Mouse (Mus musculus) T-helper 1 cell (primary cell): ENCODE data around the gene Ttyh3.

Experiments used
- in situ Hi-C: fragments of 300-600 bp; cut with MboI, MseI; formaldehyde crosslinking; loops from one replicate; pipeline ENCODE4 v1.15.1; 2025; ENCODE audit warnings: high pct_unique_total_duplicates

Ttyh3 gene

DNA sequence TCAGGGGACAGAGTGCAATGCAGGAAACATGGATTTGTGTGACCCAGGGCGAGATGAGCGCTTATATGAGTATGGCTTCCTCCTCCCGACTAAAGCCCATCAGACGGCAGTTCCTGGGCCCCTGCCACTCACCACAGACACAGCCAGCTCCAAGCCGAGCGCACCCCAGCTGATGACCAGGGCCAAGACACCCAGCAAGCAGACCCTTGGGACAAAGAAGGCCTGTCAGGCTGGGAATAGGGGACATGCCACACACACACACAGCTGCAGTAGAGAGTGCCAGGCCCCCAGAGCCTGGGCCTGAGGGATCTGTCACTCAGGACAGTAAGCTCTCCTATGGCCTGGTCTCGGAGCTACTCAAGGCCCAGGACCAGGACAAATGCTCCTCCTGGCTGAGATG is 15.4 kb downstream of the Ttyh3 start:
- in situ Hi-C loops, result loop anchor here (5.0 kb wide), 1 partner anchor 91 kb away; no protein-coding TSS in a partner anchor

DNA sequence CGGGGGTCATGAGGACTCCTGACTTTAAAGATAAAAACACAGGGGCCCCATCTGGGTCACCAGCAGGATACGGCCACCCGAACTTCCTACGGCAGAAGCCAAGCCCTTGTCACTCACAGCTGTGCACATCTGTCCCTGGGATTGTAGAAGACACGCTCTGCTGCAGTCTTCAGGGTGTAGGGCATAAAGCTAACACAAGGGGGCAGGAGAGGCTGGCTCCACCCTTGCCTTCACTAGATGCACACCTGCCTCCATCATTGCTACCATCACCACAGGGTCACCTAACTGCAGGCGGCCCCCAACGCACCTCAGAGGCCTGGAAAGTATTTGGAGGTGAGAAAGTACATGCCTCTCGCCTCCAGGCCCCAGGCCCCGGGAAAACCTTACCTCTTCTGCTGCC is 19.8 kb downstream of the Ttyh3 start:
- in situ Hi-C loops, result no loop called here

DNA sequence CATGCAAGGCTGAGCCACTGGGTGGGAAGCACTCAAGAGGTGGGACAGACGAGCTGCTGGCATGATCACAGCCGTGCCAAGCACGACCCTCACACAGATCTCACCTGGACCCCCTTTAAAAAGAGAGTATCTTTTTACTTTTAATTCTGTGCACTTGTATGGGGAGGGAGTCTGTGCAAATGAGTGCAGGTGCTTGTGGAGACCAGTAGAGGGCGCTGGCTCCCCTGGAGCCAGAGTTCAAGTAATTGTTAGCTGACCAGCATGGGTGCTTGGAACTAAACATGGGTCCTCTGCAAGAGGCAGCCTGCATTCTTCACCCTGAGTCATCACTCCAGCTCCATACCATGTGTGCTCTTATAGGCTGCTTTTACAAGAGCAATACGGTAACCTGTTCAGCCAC is 21.3 kb downstream of the Ttyh3 start:
- in situ Hi-C loops, result no loop called here

DNA sequence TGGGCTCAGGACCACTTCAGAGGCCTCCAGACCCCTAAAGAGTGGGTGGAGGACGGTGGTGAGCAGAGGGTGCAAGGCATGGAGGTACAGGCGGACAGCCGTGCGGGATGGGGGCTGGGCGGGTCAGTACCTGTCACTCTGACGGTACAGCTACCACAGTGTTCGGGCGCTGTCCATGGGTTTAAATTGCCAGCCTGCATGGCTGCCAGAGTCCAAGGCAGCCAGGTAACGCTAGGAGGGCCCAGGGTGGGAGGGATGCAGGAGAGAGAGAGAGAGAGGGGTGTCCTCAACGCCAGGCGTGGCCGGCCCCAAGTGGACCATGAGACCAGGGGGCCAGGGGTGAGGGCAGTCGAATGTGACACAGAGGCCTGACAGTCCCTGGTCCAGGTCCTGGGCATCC is 23.9 kb downstream of the Ttyh3 start:
- in situ Hi-C loops, result no loop called here

DNA sequence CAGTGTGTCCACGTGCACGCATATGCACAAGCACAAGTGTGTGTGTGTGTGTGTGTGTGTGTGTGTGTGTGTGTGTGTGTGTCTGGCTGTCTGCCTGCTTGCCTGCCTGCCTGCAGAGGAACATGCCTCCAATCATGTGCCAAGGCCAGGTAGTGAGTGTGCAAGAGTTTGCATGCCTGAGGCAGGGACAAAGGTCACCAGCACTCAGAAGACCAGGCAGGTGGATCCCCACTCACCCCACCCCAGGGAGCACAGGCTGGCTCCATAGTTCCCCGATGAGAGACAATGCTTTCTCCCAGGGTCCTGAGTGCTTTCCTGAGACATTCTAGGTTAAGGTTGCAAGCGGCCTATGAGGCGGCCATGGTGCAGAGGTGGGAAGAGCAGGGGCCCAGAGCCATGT is 24.6 kb downstream of the Ttyh3 start:
- in situ Hi-C loops, result no loop called here

DNA sequence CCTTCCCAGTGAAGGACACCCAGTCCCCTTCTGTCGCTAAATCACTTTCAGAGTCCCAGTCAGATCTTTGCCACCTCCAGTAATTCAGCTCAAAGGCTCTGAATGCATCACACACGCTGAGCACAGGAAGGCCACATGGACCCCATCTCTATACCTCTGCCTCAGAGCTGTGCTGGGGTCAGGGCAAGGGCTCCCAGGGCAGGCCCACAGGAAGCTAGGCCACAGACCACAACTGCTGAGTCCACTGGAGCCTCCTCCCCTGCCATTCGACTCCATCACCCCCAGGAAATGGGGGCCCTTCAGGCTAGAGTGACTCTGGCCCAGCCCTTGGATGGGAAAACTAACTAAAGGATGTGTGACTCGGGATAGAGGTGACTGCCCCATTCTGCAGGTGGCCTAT is 25.0 kb downstream of the Ttyh3 start:
- in situ Hi-C loops, result no loop called here

DNA sequence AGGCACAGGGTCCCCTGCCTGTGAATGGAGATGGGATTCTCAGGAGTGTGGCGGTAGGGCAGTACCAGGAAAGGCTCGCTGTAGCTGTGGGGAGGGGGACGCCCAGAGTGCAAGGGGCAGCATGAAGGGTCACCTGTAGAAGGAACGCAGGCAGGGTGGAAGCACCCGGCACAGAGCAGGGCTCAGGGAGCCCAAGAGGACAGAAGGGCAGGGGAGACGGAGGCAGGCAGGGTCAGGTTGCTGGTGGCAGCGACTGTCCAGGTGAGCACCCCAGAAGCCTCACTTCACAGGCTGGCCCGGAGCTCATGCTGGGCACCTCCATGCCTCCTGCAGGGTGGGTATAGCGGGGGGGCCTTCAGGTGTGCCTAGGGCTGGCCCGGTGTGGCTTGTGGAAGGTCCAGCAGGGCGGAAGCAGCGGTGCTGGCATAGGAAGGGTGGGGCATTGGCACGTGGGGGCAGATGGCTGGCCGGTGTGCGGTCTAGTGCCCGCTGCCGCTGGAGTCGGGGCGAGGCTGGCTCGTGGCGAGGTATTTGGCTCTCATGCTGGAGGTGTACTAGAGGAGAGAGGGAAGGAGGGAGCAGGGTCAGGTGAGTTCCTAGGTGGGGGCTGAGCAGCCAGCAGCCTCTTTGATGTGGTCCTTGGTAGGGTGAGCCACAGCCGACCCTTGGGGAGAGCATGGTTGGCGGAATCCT is 25.7 kb downstream of the Ttyh3 start:
- in situ Hi-C loops, result no loop called here

DNA sequence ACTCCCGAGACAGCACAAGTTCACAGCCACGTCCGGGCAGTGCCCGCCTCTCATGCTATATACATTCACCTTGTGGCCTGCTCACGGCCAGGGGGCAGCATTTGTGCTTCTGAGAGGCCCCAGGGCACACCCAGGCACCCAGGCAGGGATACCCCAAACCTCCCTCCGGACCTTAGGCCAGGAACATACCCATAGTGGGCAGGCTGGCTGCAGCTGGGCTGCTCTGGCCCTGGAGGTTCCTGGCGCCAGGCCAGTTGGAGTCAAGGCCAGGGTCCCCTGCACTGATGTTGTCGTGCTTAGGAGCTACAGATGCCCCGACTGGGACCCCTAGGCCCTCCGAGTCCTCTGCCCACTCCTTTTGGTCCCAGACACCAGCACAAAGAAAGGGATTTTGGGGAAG is 27.3 kb downstream of the Ttyh3 start:
- in situ Hi-C loops, result no loop called here

DNA sequence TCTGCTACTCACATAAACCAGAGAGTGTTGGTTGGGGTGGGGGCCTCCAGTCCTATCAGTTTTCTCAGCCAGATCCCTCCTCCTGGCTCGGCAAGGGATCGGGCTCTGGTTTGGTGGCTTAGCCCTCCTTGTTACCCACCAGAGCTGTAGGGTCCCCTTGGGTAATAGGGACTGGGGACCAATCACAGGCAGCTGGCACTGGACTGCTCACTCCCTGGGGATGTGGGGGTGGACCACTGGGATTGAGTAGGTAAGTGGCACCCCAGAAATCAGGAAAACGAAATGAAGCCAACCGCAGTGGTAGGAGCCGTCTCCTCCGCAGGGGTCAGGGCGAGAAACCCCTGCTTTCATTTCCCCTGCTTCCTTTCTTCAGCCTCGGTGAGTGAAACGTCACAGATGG is 27.7 kb downstream of the Ttyh3 start:
- in situ Hi-C loops, result no loop called here

DNA sequence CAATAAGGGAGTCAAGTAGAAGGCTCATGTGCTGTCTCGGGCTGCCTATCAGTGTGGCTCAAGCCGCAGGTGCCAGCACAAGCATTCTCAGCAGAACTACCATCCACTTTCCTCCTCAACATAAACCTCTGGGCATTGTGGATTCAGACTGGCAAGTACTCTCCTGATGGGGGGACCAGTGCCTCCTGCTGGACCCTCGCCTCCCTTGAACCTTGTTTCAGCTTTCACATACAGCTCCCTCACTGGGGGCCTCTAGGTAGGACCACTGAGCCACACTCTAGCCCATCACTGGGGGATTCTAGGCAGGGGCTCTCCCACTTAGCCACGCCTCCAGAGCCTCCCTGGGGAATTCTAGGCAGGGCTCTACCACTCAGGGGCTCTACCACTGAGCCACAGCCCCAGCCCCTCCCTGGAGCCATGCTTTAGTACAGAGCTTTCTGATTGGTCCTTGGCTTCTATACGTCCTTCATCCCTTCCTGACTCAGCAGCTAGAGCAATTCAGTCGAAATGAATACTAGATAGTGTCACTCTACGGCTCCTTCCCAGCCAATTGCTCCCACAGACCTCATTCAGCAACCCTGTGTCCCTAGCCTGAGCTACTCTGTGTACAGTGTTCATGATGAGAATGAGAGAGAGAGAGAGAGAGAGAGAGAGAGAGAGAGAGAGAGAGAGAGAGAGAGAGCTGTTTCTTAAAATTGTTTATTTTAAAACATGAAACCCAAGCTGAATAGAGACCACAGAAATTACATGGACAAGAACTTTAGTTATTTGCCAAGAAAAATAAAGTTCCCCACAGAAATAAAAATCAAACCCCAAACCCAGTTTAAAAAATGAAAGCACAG is 28.7 kb downstream of the Ttyh3 start:
- in situ Hi-C loops, result loop anchor here (5.0 kb wide), 1 partner anchor 53 kb away; the partner anchor contains the start of gene Grifin

DNA sequence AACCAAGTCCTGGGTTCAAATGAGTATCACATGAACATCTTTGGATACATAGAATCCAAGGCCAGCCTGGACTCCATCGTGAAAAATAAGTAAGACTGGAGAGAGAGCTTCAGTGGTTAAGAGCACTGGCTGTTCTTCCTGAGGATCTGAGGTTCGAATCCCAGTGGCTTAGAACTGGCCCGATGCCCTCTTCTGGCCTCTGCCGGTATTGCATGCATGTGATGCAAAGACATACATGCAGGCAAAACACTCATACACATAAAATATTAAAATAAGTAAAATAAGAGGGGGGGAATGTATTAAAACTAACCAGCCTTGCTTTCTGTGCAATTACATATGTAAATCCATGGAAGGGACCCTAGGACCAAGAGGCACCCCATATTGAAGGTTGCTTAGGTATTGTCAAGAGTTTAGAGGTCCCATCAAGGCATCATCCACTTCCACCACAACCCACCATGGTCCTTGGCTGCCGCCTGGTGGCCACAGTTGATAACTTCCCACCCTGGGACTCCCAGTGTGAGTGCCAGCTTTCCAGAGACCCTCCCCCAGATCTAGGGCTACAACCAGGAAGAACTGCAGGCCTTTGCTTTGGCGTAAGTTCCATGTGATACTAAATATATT is 29.6 kb downstream of the Ttyh3 start:
- in situ Hi-C loops, result loop anchor here (5.0 kb wide), 1 partner anchor 52 kb away; the partner anchor contains the start of gene Grifin

DNA sequence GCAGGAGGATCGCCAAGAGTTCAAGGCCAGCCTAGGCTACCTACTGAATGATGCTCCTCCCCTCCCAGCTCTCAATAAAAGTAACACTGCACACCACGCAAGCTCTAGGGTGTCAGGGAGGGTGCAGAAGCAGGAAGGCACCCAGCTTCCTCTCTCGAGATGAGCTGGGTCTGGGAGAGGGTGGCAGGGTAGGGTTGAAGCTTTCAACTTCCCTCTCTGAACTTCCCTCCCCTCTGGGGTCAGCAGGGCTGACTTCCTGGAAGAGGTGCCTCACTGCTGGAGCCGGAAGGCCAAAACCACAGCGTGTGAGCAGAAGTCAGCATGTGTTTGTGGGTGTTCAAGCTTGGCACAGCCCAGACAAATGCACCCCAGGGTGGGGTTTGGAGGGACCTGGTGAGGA is 31.1 kb downstream of the Ttyh3 start:
- in situ Hi-C loops, result loop anchor here (5.0 kb wide), 1 partner anchor 50 kb away; the partner anchor contains the start of gene Grifin

DNA sequence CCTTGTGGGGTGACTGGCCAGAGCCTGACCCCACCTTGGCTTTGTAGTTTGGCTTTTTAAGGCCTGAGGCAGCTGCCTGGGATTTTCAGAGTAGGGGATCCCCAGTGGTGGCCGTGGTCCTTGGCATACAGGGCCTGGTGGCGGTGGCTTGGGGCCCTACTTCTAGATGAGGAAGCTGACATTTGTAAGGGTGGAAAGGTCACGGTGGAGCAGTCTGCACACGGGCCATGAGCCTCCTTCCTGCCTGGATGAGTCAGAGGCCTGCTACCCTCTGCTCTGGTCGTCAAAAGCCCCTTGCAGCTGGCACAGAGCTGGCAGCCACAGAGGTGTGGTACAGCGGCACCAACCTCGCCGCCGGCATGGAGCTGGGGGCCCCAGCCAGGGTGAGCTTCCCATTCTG is 32.1 kb downstream of the Ttyh3 start:
- in situ Hi-C loops, result loop anchor here (5.0 kb wide), 1 partner anchor 49 kb away; the partner anchor contains the start of gene Grifin

DNA sequence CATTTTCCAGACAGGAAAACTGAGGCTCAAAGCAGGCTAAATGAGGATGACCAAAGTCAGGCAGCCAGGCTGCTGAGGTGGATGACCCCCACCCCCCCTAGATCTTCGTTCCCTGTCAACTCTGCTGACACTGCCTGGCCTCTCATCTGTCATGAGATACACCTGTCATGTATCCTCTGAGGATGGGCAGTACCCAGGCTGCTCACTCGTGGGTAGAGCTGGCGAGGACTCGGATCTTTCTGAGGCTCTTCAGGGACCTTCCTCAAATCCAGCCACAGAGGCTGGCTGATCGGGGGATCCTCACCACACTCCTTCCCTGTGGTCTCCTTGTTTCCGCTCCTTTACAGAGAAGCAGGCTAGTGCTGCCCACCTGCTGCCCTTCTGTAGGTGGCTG is 32.7 kb downstream of the Ttyh3 start:
- in situ Hi-C loops, result loop anchor here (5.0 kb wide), 1 partner anchor 49 kb away; the partner anchor contains the start of gene Grifin

DNA sequence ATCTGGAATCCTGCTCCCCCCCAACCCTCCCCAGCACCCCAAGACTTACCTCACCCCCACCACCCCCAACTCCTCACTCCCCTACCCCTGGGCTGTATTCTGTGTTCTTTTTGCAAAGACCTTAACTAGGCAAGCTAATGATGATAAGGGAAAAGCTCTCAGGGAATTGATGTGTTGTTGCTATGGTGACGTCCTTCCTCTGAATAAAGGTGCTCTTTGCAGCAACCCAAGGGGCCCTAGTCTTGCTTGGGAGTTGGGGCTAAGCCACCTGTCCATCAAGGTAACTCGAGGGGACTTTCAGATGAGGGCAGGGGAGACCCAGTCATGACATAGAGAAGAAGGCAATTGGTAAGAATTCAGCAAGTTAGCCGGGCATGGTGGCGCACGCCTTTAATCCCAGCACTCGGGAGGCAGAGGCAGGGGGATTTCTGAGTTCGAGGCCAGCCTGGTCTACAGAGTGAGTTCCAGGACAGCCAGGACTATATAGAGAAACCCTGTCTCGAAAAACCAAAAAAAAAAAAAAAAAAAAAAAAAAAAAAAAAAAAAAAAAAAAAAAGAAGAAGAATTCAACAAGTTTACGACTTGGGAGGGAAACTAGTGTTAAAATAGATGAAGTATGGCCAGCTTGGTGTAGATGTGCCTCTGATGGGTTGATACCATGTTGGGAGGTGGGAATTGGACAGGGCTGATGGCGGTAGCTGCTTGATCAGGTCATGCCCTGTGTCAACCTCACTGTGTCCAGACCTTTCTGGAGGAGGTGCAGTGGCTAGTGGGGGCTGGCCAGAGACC is 33.3 kb downstream of the Ttyh3 start:
- in situ Hi-C loops, result loop anchor here (5.0 kb wide), 1 partner anchor 48 kb away; the partner anchor contains the start of gene Grifin

DNA sequence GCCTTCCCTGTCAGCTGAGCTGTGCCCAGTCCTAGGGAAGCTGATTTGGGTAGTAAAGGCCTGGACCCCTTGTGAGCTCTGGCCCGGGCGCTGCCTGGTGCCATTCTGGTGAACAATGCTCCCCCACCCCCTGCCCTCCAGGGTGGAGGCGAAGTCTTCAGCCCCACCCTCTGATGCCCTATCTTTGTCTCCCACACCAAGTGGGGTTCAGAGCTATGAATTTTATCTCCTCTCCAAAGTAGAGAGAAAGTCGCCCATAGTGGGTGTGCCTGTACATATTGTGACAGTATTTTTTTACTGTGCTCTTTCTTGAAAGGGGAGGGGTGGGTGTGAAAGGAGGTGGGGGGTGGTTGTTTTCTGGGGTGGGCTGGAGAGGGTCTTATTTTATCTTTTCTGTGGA is 34.0 kb downstream of the Ttyh3 start:
- in situ Hi-C loops, result loop anchor here (5.0 kb wide), 1 partner anchor 48 kb away; the partner anchor contains the start of gene Grifin

DNA sequence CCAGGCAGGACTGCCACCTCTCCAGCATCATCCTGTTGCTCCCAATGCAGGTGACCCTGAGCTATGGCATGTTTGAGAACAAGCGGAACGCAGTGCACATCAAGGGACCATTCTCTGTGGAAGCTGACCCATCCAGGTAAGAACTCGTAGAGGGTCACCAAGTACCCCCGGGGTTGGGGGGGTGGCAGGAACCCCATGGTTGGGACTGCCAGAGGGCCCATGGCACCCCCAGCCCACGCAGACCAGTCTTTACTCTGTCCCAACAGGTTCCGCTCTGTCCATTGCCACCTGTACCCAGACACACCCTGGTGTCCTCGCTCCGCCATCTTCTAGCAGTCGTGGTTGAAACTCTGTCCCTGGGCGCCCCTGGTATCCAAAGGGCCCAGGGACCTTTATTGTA is 34.7 kb downstream of the Ttyh3 start:
- in situ Hi-C loops, result no loop called here

DNA sequence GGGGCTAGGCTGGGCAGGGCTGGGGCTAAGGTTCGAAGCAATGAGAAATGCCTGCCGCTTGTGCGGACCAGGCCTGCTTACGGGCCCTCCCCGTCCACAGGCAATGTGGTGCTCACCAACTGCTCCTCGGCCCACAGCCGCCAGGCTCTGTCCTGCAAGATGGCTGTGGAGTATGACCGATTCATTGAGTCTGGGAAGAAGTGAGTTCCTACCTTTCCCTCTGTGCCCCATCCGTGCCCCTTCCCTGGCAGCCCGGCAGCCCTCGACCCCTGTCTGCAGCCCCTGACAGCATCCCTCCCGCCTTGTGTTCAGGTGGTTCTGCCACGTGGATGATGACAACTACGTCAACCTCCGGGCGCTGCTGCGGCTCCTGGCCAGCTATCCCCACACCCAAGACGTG is 36.6 kb downstream of the Ttyh3 start:
- in situ Hi-C loops, result no loop called here

DNA sequence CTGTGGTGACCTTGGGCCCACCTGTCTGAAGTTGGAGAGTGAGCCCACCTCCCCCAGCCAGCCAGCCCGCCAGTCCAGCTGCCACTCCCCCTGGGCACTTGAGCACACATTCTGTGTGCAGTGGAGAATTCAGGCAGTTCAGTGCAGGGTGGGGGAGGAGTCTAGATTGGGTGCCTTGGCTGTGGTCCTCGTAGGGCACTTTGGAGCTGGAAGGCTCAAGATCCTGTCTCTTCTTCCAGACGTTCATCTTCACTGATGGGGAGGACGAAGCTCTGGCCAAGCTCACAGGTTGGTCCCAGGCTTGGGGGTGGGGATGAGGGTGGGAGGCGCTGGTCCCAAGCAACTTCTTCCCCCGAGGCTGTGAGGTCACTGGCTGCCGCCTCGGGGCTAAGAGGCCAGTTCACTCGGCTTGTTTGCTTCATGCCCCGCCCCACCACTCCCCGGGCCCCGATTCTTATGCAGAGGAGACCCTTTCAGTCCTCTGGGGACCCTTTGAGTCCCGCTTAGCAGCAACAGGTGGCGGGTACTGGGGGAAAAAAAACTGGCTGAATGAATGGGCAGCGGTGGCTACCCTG is 37.1 kb downstream of the Ttyh3 start:
- in situ Hi-C loops, result no loop called here

DNA sequence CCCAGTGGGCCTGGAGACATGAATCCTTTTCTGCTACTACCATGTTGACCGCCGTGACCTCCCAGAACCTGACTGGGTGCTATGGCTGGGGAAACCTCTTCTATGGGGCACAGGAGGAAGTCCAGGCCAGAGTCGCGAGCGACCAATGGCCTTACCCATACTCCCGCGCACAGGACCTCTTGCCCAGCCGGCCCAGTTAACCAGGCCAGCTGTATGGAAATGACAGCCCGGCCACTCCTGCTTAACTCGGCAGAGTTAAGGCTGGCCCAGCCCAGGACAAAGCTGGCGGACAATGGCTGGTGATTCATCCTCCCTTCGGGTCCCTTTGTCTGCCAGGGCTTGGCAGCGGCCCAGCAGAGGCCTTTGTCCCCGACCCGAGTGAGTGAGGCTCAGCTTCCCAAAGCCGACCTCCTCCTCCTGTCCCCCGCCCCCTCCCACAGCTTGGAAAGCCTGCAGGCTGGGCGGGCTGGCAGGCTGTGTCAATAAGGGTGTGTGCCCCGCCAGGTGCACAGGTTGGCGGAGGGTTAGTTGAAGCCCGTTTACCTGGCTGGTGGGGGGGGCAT is 37.7 kb downstream of the Ttyh3 start:
- in situ Hi-C loops, result no loop called here
